ENCODE assay signal across 8 mouse cellular contexts in genomic region chr9:7763614-7764300, GRCm38 (mm10). TPM values are rescaled to one million over a fixed set of nuclear protein-coding genes. Genes with fewer than 3 reads are reported as not detected.
A peak's percentile ranks its signal among the peaks of the same experiment; 100 is the strongest.
DNase-seq lines count a peak whose midpoint lies in the region; ATAC-seq and TF ChIP-seq lines count a peak whose summit lies in the region.

Gene Tmem123, plus strand, starts transcription at chr9:7764041.

- peak within 1 kb of the TSS; percentile 70 for H3K27ac ChIP-seq in forebrain, embryonic 12.5 days
- H3K27ac ChIP-seq in heart, postnatal 0 days (ENCODE audit: low read depth), result peak within 1 kb of the TSS; percentile 96
- peak within 1 kb of the TSS; percentile 81 for H3K27ac ChIP-seq in liver, embryonic 16.5 days (ENCODE audit: low read length)
- peak within 1 kb of the TSS; percentile 57 for H3K27ac ChIP-seq in neural tube, embryonic 13.5 days (replicated peaks)
- H3K27ac ChIP-seq in testis, adult 2 months (ENCODE audit: control insufficient read depth, insufficient read depth, low read depth, low read length), result peak within 1 kb of the TSS; percentile 88

- no peak for TF ChIP-seq CTCF in E14TG2a.4 (conservative IDR thresholded peaks at IDR 0.05; ENCODE audit: low read length)
- TF ChIP-seq CTCF in heart, postnatal 0 days (IDR thresholded peaks at IDR 0.05; ENCODE audit: low read depth), result no peak; the same call in 1 of the 2 replicates
- TF ChIP-seq CTCF in testis, adult 2 months (IDR thresholded peaks at IDR 0.05; ENCODE audit: control insufficient read depth, insufficient read depth, insufficient replicate concordance, low read depth, low read length), result no peak

- WGBS in forebrain, embryonic 12.5 days, result under 1% methylated on average over 52 of the region's 52 CpGs
- under 1% methylated on average over 52 of the region's 52 CpGs for WGBS in heart, postnatal 0 days
- under 1% methylated on average over 46 of the region's 52 CpGs for WGBS in liver, embryonic 16.5 days (ENCODE audit: insufficient replicate concordance)
- WGBS in neural tube, embryonic 13.5 days, result 2% methylated on average over 52 of the region's 52 CpGs

- H3K27me3 ChIP-seq in E14TG2a.4 (ENCODE audit: insufficient read depth, low read length), result peaks cover 7% of the 10 kb centered on the region; the same call in 1 of the 2 replicates
- peaks cover 19% of the 10 kb centered on the region for H3K27me3 ChIP-seq in forebrain, embryonic 12.5 days
- H3K27me3 ChIP-seq in heart, postnatal 0 days (ENCODE audit: control insufficient read depth, insufficient read depth, low read length), result no peaks in the 10 kb centered on the region
- no peaks in the 10 kb centered on the region for H3K27me3 ChIP-seq in liver, embryonic 16.5 days (ENCODE audit: control insufficient read depth, insufficient read depth, low read depth, low read length)
- H3K27me3 ChIP-seq in neural tube, embryonic 13.5 days, result peaks cover 19% of the 10 kb centered on the region
- no peaks in the 10 kb centered on the region for H3K27me3 ChIP-seq in testis, adult 2 months (ENCODE audit: control insufficient read depth, insufficient read depth, low read length)

- peak; percentile 97 for ATAC-seq in forebrain, embryonic 12.5 days (ENCODE audit: low FRiP score)
- peak; percentile 97 for ATAC-seq in heart, postnatal 0 days (ENCODE audit: insufficient read depth, low read depth)
- peak; percentile 92 for ATAC-seq in liver, embryonic 16.5 days (ENCODE audit: low read depth)
- ATAC-seq in neural tube, embryonic 13.5 days (ENCODE audit: low read depth), result peak; percentile 96

- TF ChIP-seq EP300 in heart, postnatal 0 days (IDR thresholded peaks at IDR 0.05; ENCODE audit: low read depth), result peak; percentile 21; the same call in 1 of the 2 replicates

- peak; percentile 100 for DNase-seq in c-Kit-positive CD71-positive TER-119-positive erythroid progenitor cells, embryonic 14.5 days (ENCODE audit: low spot score)
- peak; percentile 100 for DNase-seq in heart, postnatal 0 days (ENCODE audit: low spot score)
- DNase-seq in kidney, postnatal 4 days, result peak; percentile 100

- peak within 1 kb of the TSS; percentile 91 for H3K4me3 ChIP-seq in E14TG2a.4 (replicated peaks; ENCODE audit: low read length)
- H3K4me3 ChIP-seq in forebrain, embryonic 12.5 days (replicated peaks), result peak within 1 kb of the TSS; percentile 78
- peak within 1 kb of the TSS; percentile 85 for H3K4me3 ChIP-seq in heart, postnatal 0 days (ENCODE audit: low read depth, low read length)
- peak within 1 kb of the TSS; percentile 91 for H3K4me3 ChIP-seq in liver, embryonic 16.5 days (ENCODE audit: low read depth, low read length)
- H3K4me3 ChIP-seq in neural tube, embryonic 13.5 days, result peak within 1 kb of the TSS; percentile 75
- peak within 1 kb of the TSS; percentile 93 for H3K4me3 ChIP-seq in testis, adult 2 months (ENCODE audit: control insufficient read depth, low read depth, low read length)

- peak; percentile 69 for TF ChIP-seq POLR2A in testis, adult 2 months (IDR thresholded peaks at IDR 0.05; ENCODE audit: control insufficient read depth, low read depth, low read length)

- no peaks in the 10 kb centered on the region; the same call in 1 of the 2 replicates for H3K9me3 ChIP-seq in E14TG2a.4 (ENCODE audit: low read length)
- no peaks in the 10 kb centered on the region for H3K9me3 ChIP-seq in forebrain, embryonic 12.5 days
- no peaks in the 10 kb centered on the region for H3K9me3 ChIP-seq in heart, postnatal 0 days (replicated peaks; ENCODE audit: control insufficient read depth, low read length)
- no peaks in the 10 kb centered on the region for H3K9me3 ChIP-seq in liver, embryonic 16.5 days (replicated peaks; ENCODE audit: control insufficient read depth, low read length)
- H3K9me3 ChIP-seq in neural tube, embryonic 13.5 days, result peaks cover 4% of the 10 kb centered on the region; the same call in 1 of the 2 replicates

- peak within 1 kb of the TSS; percentile 80 for H3K9ac ChIP-seq in forebrain, embryonic 12.5 days
- peak within 1 kb of the TSS; percentile 90 for H3K9ac ChIP-seq in heart, postnatal 0 days (replicated peaks; ENCODE audit: low read depth, low read length)
- H3K9ac ChIP-seq in liver, embryonic 16.5 days (ENCODE audit: low read depth, low read length), result peak within 1 kb of the TSS; percentile 91
- peak within 1 kb of the TSS; percentile 78 for H3K9ac ChIP-seq in neural tube, embryonic 13.5 days

- peaks cover 20% of the 10 kb centered on the region for H3K36me3 ChIP-seq in E14TG2a.4 (ENCODE audit: insufficient read depth, low read length)
- no peaks in the 10 kb centered on the region for H3K36me3 ChIP-seq in forebrain, embryonic 12.5 days (replicated peaks)
- H3K36me3 ChIP-seq in heart, postnatal 0 days (replicated peaks; ENCODE audit: control insufficient read depth, insufficient read depth, low read length), result peaks cover 9% of the 10 kb centered on the region
- 0 out of 2 replicates have a peak, but pooled peaks cover under 1% of the 10 kb centered on the region for H3K36me3 ChIP-seq in liver, embryonic 16.5 days (ENCODE audit: control insufficient read depth, insufficient read depth)
- no peaks in the 10 kb centered on the region for H3K36me3 ChIP-seq in neural tube, embryonic 13.5 days
- H3K36me3 ChIP-seq in testis, adult 2 months (ENCODE audit: control insufficient read depth, insufficient read depth, low read length), result no peaks in the 10 kb centered on the region

- H3K4me1 ChIP-seq in E14TG2a.4 (replicated peaks; ENCODE audit: low read depth, low read length), result peaks cover 74% of the 10 kb centered on the region
- H3K4me1 ChIP-seq in forebrain, embryonic 12.5 days, result peaks cover 35% of the 10 kb centered on the region
- H3K4me1 ChIP-seq in heart, postnatal 0 days (ENCODE audit: control insufficient read depth, insufficient read depth), result peaks cover 36% of the 10 kb centered on the region
- peaks cover 39% of the 10 kb centered on the region for H3K4me1 ChIP-seq in liver, embryonic 16.5 days (ENCODE audit: control insufficient read depth, low read depth, low read length)
- peaks cover 31% of the 10 kb centered on the region for H3K4me1 ChIP-seq in neural tube, embryonic 13.5 days (replicated peaks)
- H3K4me1 ChIP-seq in testis, adult 2 months (ENCODE audit: control insufficient read depth, insufficient read depth, low read length), result peaks cover 7% of the 10 kb centered on the region

- peak within 1 kb of the TSS; percentile 63 for H3K4me2 ChIP-seq in forebrain, embryonic 12.5 days
- peak within 1 kb of the TSS; percentile 91 for H3K4me2 ChIP-seq in heart, postnatal 0 days (ENCODE audit: low read depth, low read length)
- H3K4me2 ChIP-seq in liver, embryonic 16.5 days (ENCODE audit: low read depth, low read length), result peak within 1 kb of the TSS; percentile 91
- H3K4me2 ChIP-seq in neural tube, embryonic 13.5 days, result peak within 1 kb of the TSS; percentile 83

RNA-seq across cellular contexts. Expression of gene Tmem123, which starts in this region (rescaled TPM):
- polyA plus RNA-seq in forebrain, embryonic 12.5 days (2016; fragmentation: Nextera tagmentation; extraction: Ambion mirVana), result 85.1 and 86.5 TPM in 2 replicates
- total RNA-seq in heart, postnatal 0 days (2014; rRNA removed; ENCODE audit: low replicate concordance), result 81.0 and 81.9 TPM in 2 replicates
- 60.2 and 62.4 TPM in 2 replicates for polyA plus RNA-seq in heart, postnatal 0 days (2015; fragmentation: Nextera tagmentation; extraction: Ambion mirVana)
- 28.6 and 30.5 TPM in 2 replicates for polyA plus RNA-seq in liver, embryonic 16.5 days (2015; fragmentation: Nextera tagmentation; extraction: Ambion mirVana)
- 30.4 and 32.2 TPM in 2 replicates for polyA plus RNA-seq in neural tube, embryonic 13.5 days (2015; fragmentation: Nextera tagmentation; extraction: Ambion mirVana)
- polyA plus RNA-seq in testis, adult 2 months (2012; rRNA removed), result 31.8 and 32.8 TPM in 2 replicates

Comparison
In these comparisons a context has a peak if more than half of its experiments do, and no peak if none do; other contexts are left out.
1. Peak in every context shown above with its lines: DNase-seq, ATAC-seq, H3K4me3 ChIP-seq and H3K27ac ChIP-seq.